Mouse (Mus musculus): ENCODE data around the gene A430005L14Rik.

Gene A430005L14Rik

DNA sequence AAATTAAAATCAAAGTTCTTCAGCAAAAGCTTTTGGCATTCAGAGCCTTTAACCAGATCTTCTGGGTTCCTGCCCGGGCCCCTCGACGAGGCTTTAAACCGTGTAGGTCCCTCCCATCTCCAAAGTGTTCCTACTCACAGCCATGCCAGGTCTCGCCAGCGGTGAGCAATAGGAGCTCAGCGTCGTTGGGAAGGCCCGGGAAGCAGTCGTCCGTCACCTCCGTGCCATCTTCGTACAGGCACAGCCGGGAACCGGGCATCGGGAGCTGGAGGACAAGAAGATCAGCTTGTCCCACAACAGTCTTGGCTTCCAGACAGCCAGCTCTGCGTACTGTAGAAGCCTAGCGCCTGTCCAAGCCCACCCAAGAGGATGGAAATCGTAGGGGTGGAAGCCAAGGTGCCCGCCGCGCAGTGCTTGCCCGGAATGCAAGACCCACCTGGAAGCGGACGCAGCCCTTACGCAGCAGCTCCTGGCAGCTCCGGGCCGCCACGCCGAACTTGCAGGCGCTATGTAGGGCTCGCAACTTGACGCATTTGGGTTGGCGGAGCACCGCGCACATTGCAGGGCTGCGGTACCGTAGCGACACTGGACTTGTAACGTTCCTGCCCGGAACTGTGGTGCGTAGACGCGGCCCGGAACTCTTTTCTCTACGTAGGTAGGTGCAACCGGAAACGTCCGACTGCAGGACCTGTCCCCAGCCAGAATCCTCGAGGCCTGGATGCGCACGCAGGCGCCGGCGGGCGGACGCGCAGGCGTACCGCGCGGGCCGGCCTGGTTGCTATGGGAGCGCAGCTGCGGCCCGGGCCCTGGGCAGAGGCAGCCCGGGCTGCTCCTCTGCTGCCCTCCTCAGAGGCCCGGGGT is 17.6 kb downstream of the A430005L14Rik start, which contains the start of the genes Dffb and Cep104:
TSS of gene Dffb (minus strand) at position 696 of the 861 bp plus-strand sequence.
TSS of gene Cep104 (plus strand) at position 764 of the 861 bp plus-strand sequence.
- DNase-seq (ENCODE audit: low read depth, low spot score), result peak; percentile 89

DNA sequence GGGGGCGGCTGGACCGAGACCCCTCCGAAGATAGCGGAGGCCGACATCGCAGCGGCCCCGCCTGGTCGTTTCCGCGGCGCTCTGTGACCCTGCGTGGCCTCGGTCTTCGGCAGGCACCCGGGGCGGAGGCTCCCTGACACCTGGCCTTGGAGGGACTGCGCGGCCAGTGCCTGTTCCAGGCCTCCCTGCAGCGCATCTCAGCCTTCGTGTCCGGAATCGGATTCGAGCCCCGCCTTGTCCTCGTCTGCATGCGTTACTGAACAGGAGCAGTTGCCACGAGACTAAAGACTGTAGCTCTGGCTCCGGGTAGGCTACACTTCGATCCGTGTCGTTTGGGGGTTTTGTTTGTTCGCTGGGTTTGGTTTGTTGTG is 18.2 kb downstream of the A430005L14Rik start:
- DNase-seq (ENCODE audit: low read depth, low spot score), result no peak

GRCm38 (mm10) chr4:153975768-153976167 is 18.7 kb downstream of the A430005L14Rik start:
- no peak for DNase-seq (ENCODE audit: low read depth, low spot score)

DNA sequence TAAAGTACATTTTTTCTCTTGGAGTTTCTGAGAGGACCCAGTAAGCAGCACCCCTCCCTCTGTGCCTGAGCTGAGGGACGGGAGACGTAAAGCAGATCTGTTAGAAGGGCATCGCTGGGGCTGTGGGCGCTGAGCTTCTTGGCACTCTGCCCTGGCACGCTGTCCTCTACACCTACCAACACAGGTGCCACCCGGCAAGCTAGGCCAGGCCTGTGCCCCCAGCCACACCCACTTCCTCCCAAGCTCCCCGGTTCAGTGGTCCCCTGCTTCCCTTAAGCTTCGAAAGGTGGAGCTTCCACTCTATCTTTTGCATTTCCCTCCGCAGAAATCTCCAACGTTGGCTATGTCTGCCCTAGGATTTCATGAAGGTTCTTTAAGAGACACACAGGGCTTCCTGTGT is 22.2 kb downstream of the A430005L14Rik start:
- no peak for DNase-seq (ENCODE audit: low read depth, low spot score)

- no peak for DNase-seq (ENCODE audit: low read depth, low spot score)
Observed at GRCm38 (mm10) chr4:153980470-153980869, 23.4 kb downstream of the A430005L14Rik start.

- DNase-seq (ENCODE audit: low read depth, low spot score), result no peak
Observed at GRCm38 (mm10) chr4:153992715-153993114, 35.7 kb downstream of the A430005L14Rik start.

GRCm38 (mm10) chr4:153993505-153993904 is 36.5 kb downstream of the A430005L14Rik start:
- no peak for DNase-seq (ENCODE audit: low read depth, low spot score)

- no peak for DNase-seq (ENCODE audit: low read depth, low spot score)
Observed at GRCm38 (mm10) chr4:154005488-154005887, 48.5 kb downstream of the A430005L14Rik start.

DNA sequence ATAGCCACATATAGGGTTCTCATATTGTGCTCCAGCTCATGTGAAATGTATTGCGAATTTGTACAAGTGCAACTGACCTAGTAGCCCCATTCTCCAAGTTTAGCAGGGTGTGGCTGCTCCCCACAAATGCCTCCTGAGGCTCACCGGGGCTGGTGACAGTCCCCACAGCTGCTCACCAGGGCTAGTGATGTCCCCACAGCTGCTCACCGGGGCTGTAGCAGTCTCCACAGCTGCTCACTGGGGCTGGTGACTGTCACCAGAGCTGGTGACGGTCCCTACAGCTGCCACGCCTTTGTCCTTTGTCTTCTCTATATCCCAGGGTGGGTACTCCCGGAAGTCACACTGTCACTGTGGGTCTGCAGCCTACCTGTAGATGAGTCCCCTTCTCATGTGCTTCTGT is 49.2 kb downstream of the A430005L14Rik start:
- no peak for DNase-seq (ENCODE audit: low read depth, low spot score)

DNA sequence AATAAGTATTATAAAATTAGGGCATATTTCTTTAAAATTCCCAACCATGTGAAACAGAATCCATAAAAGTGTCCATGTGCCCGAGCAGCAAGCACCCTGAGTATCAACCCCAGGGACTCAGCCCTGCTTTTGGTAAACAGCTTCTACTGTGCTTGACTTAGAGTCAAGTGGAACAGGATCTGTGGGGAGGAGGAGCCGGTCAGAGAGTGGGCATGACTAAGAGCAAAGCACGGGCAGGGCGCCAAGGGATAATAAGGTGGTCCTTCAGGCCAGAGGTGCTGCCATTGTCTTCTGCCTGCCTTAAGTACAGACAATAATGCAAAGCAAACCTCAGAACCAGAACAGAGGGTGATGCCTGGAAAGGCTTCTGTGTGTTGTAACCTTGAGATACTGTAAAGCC is 50.7 kb downstream of the A430005L14Rik start:
- no peak for DNase-seq (ENCODE audit: low read depth, low spot score)

DNA sequence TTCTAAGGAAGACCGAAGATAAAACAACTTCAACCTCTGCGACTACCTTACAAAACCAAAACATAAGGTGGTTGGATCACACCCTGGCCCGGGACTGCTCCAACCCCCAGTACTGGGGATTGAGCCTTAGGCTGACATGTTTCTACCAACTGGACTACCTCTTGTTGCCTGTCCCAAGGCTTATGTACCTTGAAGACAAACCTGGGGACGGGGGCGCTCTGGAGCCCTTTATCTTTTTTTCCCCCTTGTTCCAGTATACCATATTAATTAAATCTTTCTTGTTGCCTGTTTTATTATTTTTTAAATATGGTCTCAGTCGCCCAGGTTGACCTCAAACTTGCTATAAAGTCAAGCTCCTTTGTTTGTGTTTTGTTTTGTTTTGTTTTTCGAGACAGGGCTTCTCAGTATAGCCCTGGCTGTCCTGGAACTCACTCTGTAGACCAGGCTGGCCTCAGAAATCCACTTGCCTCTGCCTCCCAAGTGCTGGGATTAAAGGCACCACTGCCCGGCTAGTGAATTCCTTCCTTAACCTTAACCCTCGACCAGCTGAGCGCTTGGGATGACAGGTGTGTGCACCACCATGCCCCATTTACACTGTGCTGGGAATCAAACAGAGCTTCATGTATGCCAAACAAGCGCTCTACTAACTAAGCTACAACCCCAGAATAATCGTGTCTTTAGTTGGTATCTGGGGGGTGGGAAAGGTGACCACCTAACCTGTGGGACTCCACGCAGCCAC is 54.0 kb downstream of the A430005L14Rik start:
- DNase-seq (ENCODE audit: low read depth, low spot score), result no peak
